Mouse (Mus musculus) A20 (cell line): Measurements from ENCODE around the gene Ascl2.

Experiments
- DNase-seq: peaks from one replicate; pipeline ENCODE4 v3.0.0-alpha.2; 2011; ENCODE audit warnings: low read depth, low spot score

The Ascl2 gene

GRCm38 (mm10) chr7:143002679-143003078, 33.6 kb upstream of the Ascl2 start:
- peak; percentile 41 for DNase-seq

DNA sequence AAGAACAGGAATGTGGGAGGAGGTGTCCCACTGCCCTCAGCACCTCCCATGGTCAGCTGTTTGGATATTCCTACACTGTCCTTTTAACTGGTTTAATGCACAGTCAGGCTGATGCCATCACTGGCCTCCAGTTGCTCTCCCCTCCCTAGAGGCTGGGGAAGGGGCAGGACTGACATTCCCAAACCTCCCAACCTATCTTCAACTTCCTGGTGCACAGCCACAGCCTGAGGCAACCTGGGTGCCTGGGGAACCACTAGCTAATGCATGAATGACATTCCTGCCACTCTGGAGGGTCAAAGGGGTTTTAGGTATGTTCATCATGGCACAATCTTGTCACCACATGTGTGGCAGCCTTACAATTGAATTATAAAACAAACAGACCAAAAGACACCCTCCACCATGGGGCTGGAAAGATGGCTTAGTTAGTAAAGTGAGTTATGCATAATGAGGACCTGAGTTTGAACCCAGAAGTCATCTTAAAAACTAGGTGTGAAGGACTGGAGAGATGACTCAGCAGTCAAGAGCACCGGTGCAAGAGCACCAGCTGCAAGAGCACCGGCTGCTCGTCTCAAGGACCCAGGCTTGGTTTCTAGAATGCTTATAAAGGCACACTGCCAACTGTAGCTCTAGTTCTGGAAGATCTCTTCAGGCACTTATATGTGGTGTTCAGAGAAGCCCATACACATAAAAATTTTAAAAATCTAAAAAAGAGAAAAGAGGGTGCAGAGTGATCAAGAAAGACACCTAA, 28.5 kb upstream of the Ascl2 start:
- peak; percentile 20 for DNase-seq

DNA sequence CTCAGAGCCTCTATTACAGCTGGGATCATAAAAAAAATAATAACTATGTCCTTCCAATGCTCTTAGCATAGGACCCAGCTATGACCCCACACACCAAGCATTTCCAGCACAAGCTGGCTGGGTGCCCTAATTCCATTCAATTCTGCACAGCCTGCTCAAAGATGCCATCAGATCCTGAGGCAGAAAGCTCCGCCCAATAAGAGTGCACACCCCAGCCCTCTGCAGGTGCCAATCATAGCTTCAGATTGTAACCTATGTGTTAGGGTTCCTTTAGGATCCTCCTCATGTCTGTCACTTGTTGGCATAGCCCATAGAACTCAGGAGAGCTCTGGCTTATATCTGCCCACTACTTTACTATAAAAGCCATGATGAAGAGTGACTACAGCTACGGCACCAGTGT, 27.9 kb upstream of the Ascl2 start:
- no peak for DNase-seq

- DNase-seq, result no peak
Measured at GRCm38 (mm10) chr7:142995630-142996338, 26.7 kb upstream of the Ascl2 start.

DNA sequence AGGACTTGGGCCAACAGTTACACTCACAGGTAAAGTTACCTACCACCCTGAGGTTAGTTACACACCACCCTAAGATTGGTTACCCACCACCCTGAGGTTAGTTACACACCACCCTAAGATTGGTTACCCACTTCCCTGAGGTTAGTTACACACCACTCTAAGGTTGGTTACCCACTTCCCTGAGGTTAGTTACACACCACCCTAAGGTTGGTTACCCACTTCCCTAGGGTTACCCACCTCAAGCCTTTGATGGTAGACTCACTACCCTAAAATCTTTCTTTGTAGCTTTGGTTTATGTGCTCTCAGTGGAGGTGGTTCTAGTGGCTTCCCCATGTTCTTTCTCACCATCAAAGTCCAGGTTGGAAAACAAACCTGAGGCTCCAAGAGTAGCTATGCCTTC, 25.9 kb upstream of the Ascl2 start:
- DNase-seq, result no peak

- no peak for DNase-seq
Measured at GRCm38 (mm10) chr7:142987718-142988117, 18.7 kb upstream of the Ascl2 start.

- DNase-seq, result no peak
Measured at GRCm38 (mm10) chr7:142985146-142985545, 16.1 kb upstream of the Ascl2 start.

DNA sequence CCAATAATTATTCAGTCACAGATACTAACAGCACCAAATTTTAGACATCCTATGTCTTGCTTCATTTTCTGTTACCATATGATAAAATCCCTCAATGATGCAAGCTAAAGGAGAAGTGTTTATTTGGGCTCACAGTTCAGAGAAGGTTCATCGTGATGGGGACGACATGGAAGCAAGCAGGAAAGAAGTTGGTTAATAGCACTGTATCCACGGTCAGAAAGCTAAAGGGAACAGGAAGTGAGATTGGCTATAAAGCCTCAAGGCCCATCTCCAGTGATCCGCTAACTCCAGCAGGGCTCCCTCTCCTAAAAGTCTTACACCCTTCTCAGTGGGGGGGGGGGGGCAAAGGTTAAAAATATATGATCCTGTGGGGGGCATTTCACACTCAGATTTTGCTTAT, 12.8 kb upstream of the Ascl2 start:
- DNase-seq, result no peak

GRCm38 (mm10) chr7:142967884-142968808, 918 bp downstream of the Ascl2 start:
- no peak for DNase-seq

DNA sequence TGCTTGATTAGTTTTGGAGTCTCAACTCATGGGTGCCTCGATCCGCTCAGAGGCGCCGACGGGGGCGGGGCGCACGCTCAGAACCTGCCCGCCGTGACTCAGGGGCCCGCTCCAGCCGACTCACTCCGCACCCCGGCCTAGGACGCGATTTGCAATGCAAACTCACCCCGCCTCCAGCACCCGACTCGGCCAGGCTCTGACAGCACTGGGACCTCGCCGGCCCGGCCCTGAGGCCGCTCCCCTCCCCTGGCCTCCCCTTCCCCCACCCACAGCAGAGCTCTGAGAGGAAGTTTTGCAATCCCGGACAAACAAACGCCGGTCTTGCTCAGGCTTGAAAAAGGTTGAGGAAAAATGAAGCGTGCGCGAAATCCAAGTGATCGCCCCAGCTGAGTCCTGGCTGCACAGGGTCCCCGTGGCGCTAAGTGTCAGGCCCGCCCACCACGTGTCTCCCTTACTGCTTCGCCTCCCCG, 1.6 kb downstream of the Ascl2 start:
- peak; percentile 47 for DNase-seq

DNA sequence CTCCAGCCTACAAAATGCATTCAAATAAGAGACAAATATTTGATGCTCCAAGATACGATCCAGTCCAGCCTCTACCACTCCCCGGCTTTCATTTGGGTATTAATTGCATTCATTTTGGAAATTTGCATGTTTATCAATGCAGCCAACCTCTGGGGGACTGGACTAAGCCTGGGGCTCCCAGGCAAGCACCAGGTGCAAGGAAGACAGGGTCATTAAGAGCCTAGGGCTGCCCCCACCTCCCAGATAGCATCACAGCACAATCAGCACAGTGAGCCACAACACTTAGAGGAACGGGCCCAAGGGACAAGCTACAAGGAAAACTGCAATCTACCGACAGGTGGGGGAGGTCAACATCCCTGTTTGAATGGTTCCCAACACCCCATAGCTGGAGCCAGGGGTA, 9.3 kb downstream of the Ascl2 start:
- DNase-seq, result no peak

GRCm38 (mm10) chr7:142958817-142959216, 10.2 kb downstream of the Ascl2 start:
- DNase-seq, result no peak

GRCm38 (mm10) chr7:142956018-142956417, 13.0 kb downstream of the Ascl2 start:
- DNase-seq, result no peak

- DNase-seq, result no peak
Measured at GRCm38 (mm10) chr7:142949568-142949967, 19.5 kb downstream of the Ascl2 start.

DNA sequence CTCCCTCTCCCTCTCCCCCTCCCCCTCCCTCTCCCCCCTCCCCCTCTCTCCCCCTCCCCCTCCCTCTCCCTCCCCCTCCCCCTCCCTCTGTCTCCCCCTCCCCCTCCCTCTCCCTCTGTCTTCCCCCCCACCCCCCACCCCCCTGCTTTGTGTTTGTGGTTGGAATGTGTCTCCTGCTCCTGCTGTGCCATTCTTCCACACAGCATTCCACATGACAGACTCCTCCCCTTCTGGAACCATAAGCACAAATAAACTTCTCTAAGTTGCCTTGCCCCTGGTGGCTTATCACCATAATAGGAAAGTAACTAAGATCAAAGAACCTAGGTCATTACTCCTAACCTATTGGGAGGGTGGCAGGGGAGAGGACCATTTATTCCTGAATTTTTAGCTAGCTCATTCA, 31.4 kb downstream of the Ascl2 start:
- DNase-seq, result no peak

- peak; percentile 9 for DNase-seq
Measured at GRCm38 (mm10) chr7:142935708-142936107, 33.4 kb downstream of the Ascl2 start.

DNA sequence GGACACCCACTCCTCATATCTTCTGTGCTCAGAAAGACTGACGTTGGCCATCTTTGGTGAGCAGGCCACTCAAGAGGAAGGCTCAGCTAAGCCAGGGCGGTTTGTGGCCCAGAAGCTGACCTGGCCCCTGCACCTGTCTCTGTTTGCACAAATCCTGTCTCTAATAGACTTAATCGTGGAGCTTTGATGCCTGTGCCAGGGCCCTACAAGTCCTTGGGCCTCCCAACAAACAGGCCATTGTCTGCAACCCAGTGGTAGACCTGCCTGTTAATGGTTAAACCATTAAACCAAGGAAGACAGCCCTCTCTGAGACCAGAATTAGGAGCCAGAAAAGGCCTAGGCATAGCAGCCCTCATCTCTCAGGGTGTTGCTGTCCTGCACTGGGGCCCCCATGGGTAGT, 36.6 kb downstream of the Ascl2 start:
- no peak for DNase-seq

GRCm38 (mm10) chr7:142931028-142931427, 38.0 kb downstream of the Ascl2 start, which contains the start of gene Th:
Gene Th, minus strand, starts transcription at chr7:142931128.
- DNase-seq, result no peak

- DNase-seq, result no peak
Measured at GRCm38 (mm10) chr7:142929516-142929915, 39.5 kb downstream of the Ascl2 start.

- DNase-seq, result no peak
Measured at GRCm38 (mm10) chr7:142927293-142927692, 41.8 kb downstream of the Ascl2 start.

GRCm38 (mm10) chr7:142918641-142919628, 50.1 kb downstream of the Ascl2 start:
- DNase-seq, result peak; percentile 73
